7 mouse cellular contexts compared by ENCODE assay signal in genomic region chr13:44733373-44734111, GRCm38 (mm10). TPM values are rescaled to one million over a fixed set of nuclear protein-coding genes. Genes with fewer than 3 reads are reported as not detected.
DNase-seq lines count a peak whose midpoint lies in the region; ATAC-seq lines count a peak whose summit lies in the region.

No protein-coding gene starts in this region.

- H3K4me1 ChIP-seq in intestine, embryonic 15.5 days (replicated peaks), result peaks cover 14% of the 10 kb centered on the region
- H3K4me1 ChIP-seq in limb, embryonic 10.5 days, result peaks cover 48% of the 10 kb centered on the region
- H3K4me1 ChIP-seq in midbrain, embryonic 12.5 days, result peaks cover 28% of the 10 kb centered on the region

- H3K9ac ChIP-seq in intestine, embryonic 15.5 days, result peak overlapping the region; percentile 81
- H3K9ac ChIP-seq in midbrain, embryonic 12.5 days (replicated peaks), result peak overlapping the region; percentile 75

- WGBS in intestine, embryonic 15.5 days, result under 1% methylated on average over 71 of the region's 71 CpGs
- WGBS in limb, embryonic 10.5 days, result under 1% methylated on average over 60 of the region's 71 CpGs
- WGBS in midbrain, embryonic 12.5 days, result 0% methylated on average over 54 of the region's 71 CpGs

- H3K4me2 ChIP-seq in intestine, embryonic 15.5 days (replicated peaks), result peak overlapping the region; percentile 77
- H3K4me2 ChIP-seq in midbrain, embryonic 12.5 days (replicated peaks), result peak overlapping the region; percentile 97

- H3K4me3 ChIP-seq in intestine, embryonic 15.5 days (replicated peaks), result peak overlapping the region; percentile 79
- H3K4me3 ChIP-seq in limb, embryonic 10.5 days, result peak overlapping the region; percentile 71
- H3K4me3 ChIP-seq in midbrain, embryonic 12.5 days, result peak overlapping the region; percentile 73

- H3K27ac ChIP-seq in intestine, embryonic 15.5 days, result peak overlapping the region; percentile 80
- peak overlapping the region; percentile 97 for H3K27ac ChIP-seq in limb, embryonic 10.5 days
- H3K27ac ChIP-seq in midbrain, embryonic 12.5 days (replicated peaks), result peak overlapping the region; percentile 60

- H3K9me3 ChIP-seq in intestine, embryonic 15.5 days, result no peaks in the 10 kb centered on the region
- no peaks in the 10 kb centered on the region for H3K9me3 ChIP-seq in limb, embryonic 10.5 days (replicated peaks)
- H3K9me3 ChIP-seq in midbrain, embryonic 12.5 days, result no peaks in the 10 kb centered on the region

- peak; percentile 94 for DNase-seq in adrenal gland, adult 2 months
- DNase-seq in embryo, embryonic 11 days, result peak; percentile 90
- peak; percentile 87 for DNase-seq in gastrocnemius, postnatal 25 days
- DNase-seq in limb, embryonic 10.5 days (ENCODE audit: low spot score), result peak; percentile 92
- peak; percentile 84 for DNase-seq in skeletal muscle tissue, adult 2 months (ENCODE audit: low read depth, low spot score)

- H3K36me3 ChIP-seq in intestine, embryonic 15.5 days, result no peaks in the 10 kb centered on the region
- no peaks in the 10 kb centered on the region for H3K36me3 ChIP-seq in limb, embryonic 10.5 days
- H3K36me3 ChIP-seq in midbrain, embryonic 12.5 days, result no peaks in the 10 kb centered on the region

- peak; percentile 57 for ATAC-seq in intestine, embryonic 15.5 days
- peak; percentile 42 for ATAC-seq in midbrain, embryonic 12.5 days (ENCODE audit: low FRiP score, low read depth)

- H3K27me3 ChIP-seq in intestine, embryonic 15.5 days (replicated peaks), result no peaks in the 10 kb centered on the region
- H3K27me3 ChIP-seq in limb, embryonic 10.5 days (ENCODE audit: low read depth, poor library complexity, severe bottlenecking), result no peaks in the 10 kb centered on the region
- H3K27me3 ChIP-seq in midbrain, embryonic 12.5 days, result no peaks in the 10 kb centered on the region

RNA-seq across cellular contexts. Expression of gene Jarid2, which starts 4.3 kb away (rescaled TPM):
- total RNA-seq in adrenal gland, adult 2 months (2021), result 10 to 100 TPM; 22.7 to 47.1 TPM
- polyA plus RNA-seq in adrenal gland, adult 2 months (2012; rRNA removed), result 5.5 and 6.3 TPM in 2 replicates
- total RNA-seq in gastrocnemius, postnatal 25 days (2021), result 10 to 100 TPM; 23.0 to 27.5 TPM
- 23.1 and 24.8 TPM in 2 replicates for polyA plus RNA-seq in intestine, embryonic 15.5 days (2015; fragmentation: Nextera tagmentation; extraction: Ambion mirVana)
- 48.4 and 56.6 TPM in 2 replicates for polyA plus RNA-seq in limb, embryonic 10.5 days (2016; fragmentation: Nextera tagmentation; extraction: Ambion mirVana)
- polyA plus RNA-seq in midbrain, embryonic 12.5 days (2016; fragmentation: Nextera tagmentation; extraction: Ambion mirVana), result 73.7 and 75.5 TPM in 2 replicates

Comparison
In these comparisons a context has a peak if more than half of its experiments do, and no peak if none do; other contexts are left out.
1. Peak in every context shown above with its lines: DNase-seq, ATAC-seq, H3K4me3 ChIP-seq and H3K27ac ChIP-seq.